Mouse (Mus musculus) kidney, embryonic 14.5 days (tissue): Measurements from ENCODE around the gene Mrpl10. TPM values are rescaled to one million over a fixed set of nuclear protein-coding genes. Genes with fewer than 3 reads are reported as not detected.
A peak's percentile ranks its signal among the peaks of the same experiment; 100 is the strongest.

Experiments used
- ATAC-seq: fragments of 200-750 bp; cut with Nextera tagmentation; 2 replicates; pipeline ENCODE4 v1.8.0; 2017; ENCODE audit warnings: moderate number of reproducible peaks, mild to moderate bottlenecking, moderate TSS enrichment, moderate library complexity; ENCODE audit not compliant: low FRiP score, low TSS enrichment
- H3K27ac ChIP-seq: fragments of 300-500 bp; sonication (generic); 2 replicates; pipeline ENCODE4 v1.5.1; 2014; ENCODE audit warnings: low read depth, mild to moderate bottlenecking, low read length, moderate library complexity, mixed read lengths
- H3K27me3 ChIP-seq: fragments of 300-500 bp; sonication (generic); 2 replicates; pipeline ENCODE4 v1.6.1; 2014; ENCODE audit warnings: mild to moderate bottlenecking, low read length; ENCODE audit not compliant: control insufficient read depth, insufficient read depth
- H3K36me3 ChIP-seq: fragments of 300-500 bp; sonication (generic); 2 replicates; pipeline ENCODE4 v1.6.1; 2014; ENCODE audit warnings: low read length, mixed read lengths; ENCODE audit not compliant: control insufficient read depth, insufficient read depth
- H3K4me1 ChIP-seq: fragments of 300-500 bp; sonication (generic); 2 replicates; pipeline ENCODE4 v1.6.1; 2014; ENCODE audit warnings: low read length, mixed read lengths; ENCODE audit not compliant: control insufficient read depth, insufficient read depth
- H3K4me2 ChIP-seq: fragments of 300-500 bp; sonication (generic); replicated peaks from 2 replicates; pipeline ENCODE4 v1.6.1; 2014; ENCODE audit warnings: low read depth, mild to moderate bottlenecking, low read length
- H3K4me3 ChIP-seq: fragments of 300-500 bp; sonication (generic); 2 replicates; pipeline ENCODE4 v1.5.1; 2014; ENCODE audit warnings: mild to moderate bottlenecking, low read length
- H3K9ac ChIP-seq: fragments of 300-500 bp; sonication (generic); 2 replicates; pipeline ENCODE4 v1.6.1; 2014; ENCODE audit warnings: low read depth, mild to moderate bottlenecking, low read length, moderate library complexity
- H3K9me3 ChIP-seq: fragments of 300-500 bp; sonication (generic); 2 replicates; pipeline ENCODE4 v1.6.1; 2016; ENCODE audit warnings: low read length; ENCODE audit not compliant: control insufficient read depth
- WGBS: fragments of 180-500 bp; shearing (Covaris S2); extraction: QIAGEN DNeasy Blood & Tissue Kit; methylation state at CpG from one replicate; pipeline ENCODE4 v1.1.7; 2014; 5-methylcytosine and 5-hydroxymethylcytosine counted together
- polyA plus RNA-seq: library from polyadenylated mRNA; unstranded; fragments of >200 nt; fragmentation: Nextera tagmentation; extraction: Ambion mirVana; gene quantifications from 2 replicates; pipeline ENCODE4 v1.2.1, GENCODE M21; 2014

Mrpl10 gene
- polyA plus RNA-seq, 1 experiment from 2014 or later, result 99.6 TPM

- 75% methylated on average over 5 of the region's 5 CpGs for WGBS
- Histone ChIP-seq H3K4me2 (no peak overlapping the region), H3K27me3 (no peaks in the 10 kb centered on the region), H3K9ac (no peak overlapping the region), H3K4me3 (no peak overlapping the region), H3K27ac (no peak overlapping the region), H3K36me3 (peaks cover 4% of the 10 kb centered on the region; the same call in 1 of the 2 replicates), H3K4me1 (no peaks in the 10 kb centered on the region), H3K9me3 (no peaks in the 10 kb centered on the region)
- ATAC-seq, result no peak
These were observed 5.2 kb upstream of the Mrpl10 start for GRCm38 (mm10) chr11:97036141-97036540.

GRCm38 (mm10) chr11:97038881-97039280, 2.5 kb upstream of the Mrpl10 start:
- H3K27me3 ChIP-seq, result no peaks in the 10 kb centered on the region
- no peak overlapping the region for H3K4me2 ChIP-seq
- H3K4me3 ChIP-seq, result no peak overlapping the region
- no peak for ATAC-seq
- no peak overlapping the region for H3K27ac ChIP-seq
- WGBS, result 67% methylated on average over 7 of the region's 7 CpGs
- H3K36me3 ChIP-seq, result 0 out of 2 replicates have a peak, but pooled peaks cover 2% of the 10 kb centered on the region
- H3K9me3 ChIP-seq, result no peaks in the 10 kb centered on the region
- no peak overlapping the region for H3K9ac ChIP-seq
- H3K4me1 ChIP-seq, result peaks cover 8% of the 10 kb centered on the region

GRCm38 (mm10) chr11:97040301-97041021, 899 bp upstream of the Mrpl10 start:
- 50% methylated on average over 12 of the region's 12 CpGs for WGBS

GRCm38 (mm10) chr11:97044902-97045301, 3.5 kb downstream of the Mrpl10 start:
- 94% methylated on average over 8 of the region's 8 CpGs for WGBS
- no peak overlapping the region for H3K9ac ChIP-seq

More at GRCm38 (mm10) chr11:97040301-97041021, 899 bp upstream of the Mrpl10 start:
- ATAC-seq, result no peak
- Histone ChIP-seq H3K4me1 (peaks cover 8% of the 10 kb centered on the region), H3K4me3 (peak overlapping the region; percentile 86), H3K36me3 (peaks cover 10% of the 10 kb centered on the region; the same call in 1 of the 2 replicates), H3K4me2 (peak overlapping the region; percentile 86), H3K9me3 (no peaks in the 10 kb centered on the region), H3K9ac (peak overlapping the region; percentile 40), H3K27me3 (no peaks in the 10 kb centered on the region), H3K27ac (no peak overlapping the region)

GRCm38 (mm10) chr11:97045861-97046260, 4.5 kb downstream of the Mrpl10 start:
- no peak for ATAC-seq
- WGBS, result 84% methylated on average over 7 of the region's 7 CpGs
- H3K27me3 ChIP-seq, result no peaks in the 10 kb centered on the region
- H3K4me1 ChIP-seq, result peaks cover 13% of the 10 kb centered on the region
- no peak overlapping the region for H3K9ac ChIP-seq
- no peak overlapping the region for H3K4me3 ChIP-seq
- no peak overlapping the region for H3K4me2 ChIP-seq
- H3K36me3 ChIP-seq, result peaks cover 32% of the 10 kb centered on the region
- H3K9me3 ChIP-seq, result no peaks in the 10 kb centered on the region
- H3K27ac ChIP-seq, result no peak overlapping the region

More at GRCm38 (mm10) chr11:97044902-97045301, 3.5 kb downstream of the Mrpl10 start:
- ATAC-seq, result no peak
- H3K27ac ChIP-seq, result no peak overlapping the region
- H3K4me3 ChIP-seq, result no peak overlapping the region
- peaks cover 32% of the 10 kb centered on the region for H3K36me3 ChIP-seq
- H3K9me3 ChIP-seq, result no peaks in the 10 kb centered on the region
- peaks cover 8% of the 10 kb centered on the region for H3K4me1 ChIP-seq
- H3K4me2 ChIP-seq, result no peak overlapping the region
- H3K27me3 ChIP-seq, result no peaks in the 10 kb centered on the region

GRCm38 (mm10) chr11:97048090-97048650, 6.8 kb downstream of the Mrpl10 start:
- H3K4me3 ChIP-seq, result no peak overlapping the region
- H3K27ac ChIP-seq, result no peak overlapping the region
- whole genome bisulfite sequencing, result 87% methylated on average over 8 of the region's 8 CpGs
- H3K4me2 ChIP-seq, result no peak overlapping the region
- no peak for ATAC-seq
- H3K4me1 ChIP-seq, result peaks cover 13% of the 10 kb centered on the region
- no peaks in the 10 kb centered on the region for H3K9me3 ChIP-seq
- H3K36me3 ChIP-seq, result peaks cover 37% of the 10 kb centered on the region
- no peak overlapping the region for H3K9ac ChIP-seq
- no peaks in the 10 kb centered on the region for H3K27me3 ChIP-seq

GRCm38 (mm10) chr11:97049492-97050085, 8.2 kb downstream of the Mrpl10 start:
- no peak overlapping the region; the same call in 1 of the 2 replicates for H3K9ac ChIP-seq
- H3K4me3 ChIP-seq, result no peak overlapping the region
- ATAC-seq, result no peak
- H3K4me1 ChIP-seq, result peaks cover 13% of the 10 kb centered on the region
- no peak overlapping the region for H3K4me2 ChIP-seq
- peaks cover 44% of the 10 kb centered on the region for H3K36me3 ChIP-seq
- no peaks in the 10 kb centered on the region for H3K27me3 ChIP-seq
- 87% methylated on average over 6 of the region's 6 CpGs for WGBS
- no peaks in the 10 kb centered on the region for H3K9me3 ChIP-seq
- H3K27ac ChIP-seq, result no peak overlapping the region

GRCm38 (mm10) chr11:97050216-97050943, 9.0 kb downstream of the Mrpl10 start, which contains the start of gene Osbpl7:
Gene Osbpl7, plus strand, starts transcription at chr11:97050628.
- Histone ChIP-seq H3K4me2 (peak within 1 kb of the TSS; percentile 85), H3K27ac (no peak within 1 kb of the TSS)
- 5% methylated on average over 18 of the region's 18 CpGs for WGBS

More at GRCm38 (mm10) chr11:97050216-97050943, 9.0 kb downstream of the Mrpl10 start, which contains the start of gene Osbpl7:
- Histone ChIP-seq H3K9ac (peak within 1 kb of the TSS; percentile 77), H3K27me3 (no peaks in the 10 kb centered on the region), H3K4me1 (peaks cover 13% of the 10 kb centered on the region), H3K36me3 (peaks cover 43% of the 10 kb centered on the region), H3K9me3 (no peaks in the 10 kb centered on the region), H3K4me3 (peak within 1 kb of the TSS; percentile 79)
- peak; percentile 78 for ATAC-seq
